Mouse (Mus musculus): ENCODE data around the gene Sh2d2a. TPM values are rescaled to one million over a fixed set of nuclear protein-coding genes. Genes with fewer than 3 reads are reported as not detected.

Gene Sh2d2a
- polyA plus RNA-seq (2015; fragmentation: Nextera tagmentation; extraction: Ambion mirVana), result 0.74 and 0.75 TPM in 2 replicates

GRCm38 (mm10) chr3:87846650-87847110, at the start of gene Sh2d2a:
Gene Sh2d2a, plus strand, starts transcription at chr3:87846755.
- H3K36me3 ChIP-seq (replicated peaks; ENCODE audit: insufficient read depth, low read length), result no peaks in the 10 kb centered on the region
- 43% methylated on average over 7 of the region's 7 CpGs for WGBS (ENCODE audit: insufficient replicate concordance)
- H3K9me3 ChIP-seq (ENCODE audit: low read length), result no peaks in the 10 kb centered on the region
- H3K27me3 ChIP-seq (ENCODE audit: insufficient read depth, low read length), result no peaks in the 10 kb centered on the region
- no peak for ATAC-seq
- no peak within 1 kb of the TSS for H3K9ac ChIP-seq (replicated peaks)
- no peak for TF ChIP-seq CTCF (IDR thresholded peaks at IDR 0.05; ENCODE audit: low read depth)
- no peak for TF ChIP-seq EP300 (IDR thresholded peaks at IDR 0.05; ENCODE audit: low read depth)
- H3K4me1 ChIP-seq (ENCODE audit: insufficient read depth), result peaks cover 6% of the 10 kb centered on the region; the same call in 1 of the 2 replicates
- no peak for DNase-seq
- no peak within 1 kb of the TSS for H3K4me3 ChIP-seq (ENCODE audit: low read depth, low read length)
- H3K27ac ChIP-seq (ENCODE audit: low read depth), result no peak within 1 kb of the TSS
- no peak within 1 kb of the TSS for H3K4me2 ChIP-seq (ENCODE audit: low read depth, low read length)

DNA sequence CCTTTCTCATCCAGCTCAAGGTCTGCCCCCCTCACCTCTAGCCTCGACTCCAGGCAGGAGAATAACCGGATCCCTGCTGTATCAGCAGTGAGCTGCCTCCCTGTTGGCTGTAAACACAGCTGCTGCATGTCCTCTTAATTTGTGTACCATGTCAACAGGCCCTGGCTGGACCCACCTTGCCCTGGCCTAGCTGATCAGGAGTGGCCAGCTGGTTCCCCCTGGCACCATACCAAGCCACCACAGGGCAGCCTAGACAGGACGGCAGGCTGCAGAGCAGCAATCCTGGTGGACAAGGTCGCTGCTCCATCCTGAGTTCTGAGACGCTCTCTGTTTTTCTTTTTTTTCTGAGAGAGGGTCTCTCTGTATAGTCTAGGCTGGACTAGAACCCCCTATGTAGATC, 44.9 kb upstream of the Sh2d2a start:
- no peak overlapping the region for H3K4me3 ChIP-seq (ENCODE audit: low read depth, low read length)
- peak; percentile 47; the same call in 1 of the 2 replicates for ATAC-seq

GRCm38 (mm10) chr3:87804038-87804677, 42.4 kb upstream of the Sh2d2a start:
- 5% methylated on average over 26 of the region's 26 CpGs for WGBS (ENCODE audit: insufficient replicate concordance)

More for the DNA sequence above, 44.9 kb upstream of the Sh2d2a start:
- TF ChIP-seq CTCF (IDR thresholded peaks at IDR 0.05; ENCODE audit: low read depth) (no peak), EP300 (IDR thresholded peaks at IDR 0.05; ENCODE audit: low read depth) (no peak)
- H3K27me3 ChIP-seq (ENCODE audit: insufficient read depth, low read length), result peaks cover 83% of the 10 kb centered on the region
- H3K9me3 ChIP-seq (ENCODE audit: low read length), result no peaks in the 10 kb centered on the region
- no peaks in the 10 kb centered on the region for H3K36me3 ChIP-seq (replicated peaks; ENCODE audit: insufficient read depth, low read length)
- H3K4me1 ChIP-seq (ENCODE audit: insufficient read depth), result peaks cover 10% of the 10 kb centered on the region
- H3K9ac ChIP-seq (replicated peaks), result no peak overlapping the region
- no peak overlapping the region for H3K4me2 ChIP-seq (ENCODE audit: low read depth, low read length)
- DNase-seq, result no peak
- no peak overlapping the region for H3K27ac ChIP-seq (ENCODE audit: low read depth)
- 51% methylated on average over 5 of the region's 5 CpGs for WGBS (ENCODE audit: insufficient replicate concordance)

DNA sequence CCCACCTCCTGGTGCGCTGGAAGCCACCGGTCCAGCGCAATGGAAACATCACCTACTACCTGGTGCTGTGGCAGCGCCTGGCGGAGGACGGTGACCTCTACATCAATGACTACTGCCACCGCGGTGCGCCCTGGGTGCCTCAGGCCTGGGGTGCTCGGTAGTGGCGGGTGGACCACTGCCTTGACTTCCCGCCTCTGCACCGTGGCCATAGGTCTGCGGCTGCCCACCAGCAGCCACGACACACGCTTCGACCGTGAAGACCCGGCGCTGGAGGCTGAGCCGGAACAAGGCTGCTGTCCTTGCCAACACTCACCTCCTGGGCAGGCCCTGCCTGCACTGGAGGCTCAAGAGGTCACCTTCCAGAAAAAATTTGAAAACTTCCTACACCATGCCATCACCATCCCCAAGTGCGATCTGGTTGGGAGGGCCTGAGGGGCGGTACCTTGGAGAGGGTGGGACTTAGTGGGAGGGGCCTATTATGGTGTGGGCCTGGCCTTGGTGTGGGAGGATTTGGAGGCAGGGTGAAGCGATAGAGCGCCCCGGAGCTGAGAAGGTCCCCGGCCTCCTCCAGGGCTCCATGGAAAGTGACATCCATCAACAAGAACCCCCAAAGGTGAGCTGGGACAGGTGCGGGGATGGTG, 37.1 kb upstream of the Sh2d2a start:
- 7% methylated on average over 28 of the region's 28 CpGs for WGBS (ENCODE audit: insufficient replicate concordance)
- Histone ChIP-seq H3K36me3 (replicated peaks; ENCODE audit: insufficient read depth, low read length) (no peaks in the 10 kb centered on the region), H3K9me3 (ENCODE audit: low read length) (no peaks in the 10 kb centered on the region), H3K4me2 (ENCODE audit: low read depth, low read length) (no peak overlapping the region; the same call in 1 of the 2 replicates), H3K4me3 (ENCODE audit: low read depth, low read length) (no peak overlapping the region), H3K4me1 (ENCODE audit: insufficient read depth) (0 out of 2 replicates have a peak, but pooled peaks cover under 1% of the 10 kb centered on the region), H3K9ac (replicated peaks) (no peak overlapping the region), H3K27me3 (ENCODE audit: insufficient read depth, low read length) (peaks cover 57% of the 10 kb centered on the region), H3K27ac (ENCODE audit: low read depth) (no peak overlapping the region)
- ATAC-seq, result peak; percentile 47; the same call in 1 of the 2 replicates
- no peak for DNase-seq
- no peak for TF ChIP-seq EP300 (IDR thresholded peaks at IDR 0.05; ENCODE audit: low read depth)
- no peak for TF ChIP-seq CTCF (IDR thresholded peaks at IDR 0.05; ENCODE audit: low read depth)

More at GRCm38 (mm10) chr3:87804038-87804677, 42.4 kb upstream of the Sh2d2a start:
- no peak overlapping the region for H3K9ac ChIP-seq (replicated peaks)
- H3K9me3 ChIP-seq (ENCODE audit: low read length), result no peaks in the 10 kb centered on the region
- no peak for TF ChIP-seq EP300 (IDR thresholded peaks at IDR 0.05; ENCODE audit: low read depth)
- no peak for TF ChIP-seq CTCF (IDR thresholded peaks at IDR 0.05; ENCODE audit: low read depth)
- H3K27me3 ChIP-seq (ENCODE audit: insufficient read depth, low read length), result peaks cover 68% of the 10 kb centered on the region
- H3K36me3 ChIP-seq (replicated peaks; ENCODE audit: insufficient read depth, low read length), result no peaks in the 10 kb centered on the region
- H3K4me3 ChIP-seq (ENCODE audit: low read depth, low read length), result peak overlapping the region; percentile 33; the same call in 1 of the 2 replicates
- H3K4me2 ChIP-seq (ENCODE audit: low read depth, low read length), result peak overlapping the region; percentile 66
- H3K27ac ChIP-seq (ENCODE audit: low read depth), result no peak overlapping the region
- ATAC-seq (peak; percentile 57; the same call in 1 of the 2 replicates), DNase-seq (peak; percentile 35)
- peaks cover 7% of the 10 kb centered on the region; the same call in 1 of the 2 replicates for H3K4me1 ChIP-seq (ENCODE audit: insufficient read depth)

DNA sequence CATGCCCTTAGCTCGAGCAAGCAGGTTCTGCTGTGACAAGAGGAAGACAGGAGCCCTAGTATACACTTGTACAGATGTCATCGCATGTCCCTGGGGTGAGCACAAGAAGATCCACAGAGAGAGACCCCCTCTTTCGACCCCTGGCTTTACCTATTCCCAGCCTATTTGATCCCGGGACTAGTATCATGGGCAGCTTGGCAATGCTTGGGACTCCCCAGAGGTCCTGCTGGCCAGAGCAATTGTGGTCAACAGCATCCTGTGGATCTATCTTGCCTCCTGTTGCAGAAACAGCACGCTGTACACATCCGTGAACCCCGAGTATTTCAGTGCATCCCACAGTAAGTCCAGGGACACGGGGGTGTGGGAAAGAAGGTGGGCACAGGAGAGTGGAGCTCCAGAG, 35.3 kb upstream of the Sh2d2a start:
- no peak overlapping the region for H3K27ac ChIP-seq (ENCODE audit: low read depth)
- H3K9ac ChIP-seq (replicated peaks), result no peak overlapping the region
- TF ChIP-seq CTCF (IDR thresholded peaks at IDR 0.05; ENCODE audit: low read depth) (no peak), EP300 (IDR thresholded peaks at IDR 0.05; ENCODE audit: low read depth) (no peak)
- WGBS (ENCODE audit: insufficient replicate concordance), result 68% methylated on average over 8 of the region's 8 CpGs
- no peaks in the 10 kb centered on the region for H3K4me1 ChIP-seq (ENCODE audit: insufficient read depth)
- peaks cover 44% of the 10 kb centered on the region for H3K27me3 ChIP-seq (ENCODE audit: insufficient read depth, low read length)
- no peaks in the 10 kb centered on the region for H3K36me3 ChIP-seq (replicated peaks; ENCODE audit: insufficient read depth, low read length)
- no peaks in the 10 kb centered on the region for H3K9me3 ChIP-seq (ENCODE audit: low read length)
- ATAC-seq (no peak), DNase-seq (no peak)
- H3K4me3 ChIP-seq (ENCODE audit: low read depth, low read length), result no peak overlapping the region
- H3K4me2 ChIP-seq (ENCODE audit: low read depth, low read length), result no peak overlapping the region

- Histone ChIP-seq H3K27me3 (ENCODE audit: insufficient read depth, low read length) (peaks cover 49% of the 10 kb centered on the region), H3K4me2 (ENCODE audit: low read depth, low read length) (no peak overlapping the region), H3K27ac (ENCODE audit: low read depth) (no peak overlapping the region), H3K36me3 (replicated peaks; ENCODE audit: insufficient read depth, low read length) (no peaks in the 10 kb centered on the region), H3K4me3 (ENCODE audit: low read depth, low read length) (no peak overlapping the region), H3K9me3 (ENCODE audit: low read length) (no peaks in the 10 kb centered on the region), H3K4me1 (ENCODE audit: insufficient read depth) (no peaks in the 10 kb centered on the region), H3K9ac (replicated peaks) (no peak overlapping the region)
- ATAC-seq, result no peak
- DNase-seq, result no peak
- 66% methylated on average over 4 of the region's 4 CpGs for WGBS (ENCODE audit: insufficient replicate concordance)
- no peak for TF ChIP-seq EP300 (IDR thresholded peaks at IDR 0.05; ENCODE audit: low read depth)
- TF ChIP-seq CTCF (IDR thresholded peaks at IDR 0.05; ENCODE audit: low read depth), result no peak
These were observed 34.1 kb upstream of the Sh2d2a start for GRCm38 (mm10) chr3:87812413-87812812.
